Mouse (Mus musculus) kidney, adult 2 months (tissue): ENCODE measurements around the gene Ttll1.

ENCODE experiments used
- CTCF ChIP-seq: fragments of 200-500 bp; conservative IDR thresholded peaks from 2 replicates; pipeline ENCODE4 v1.5.1; 2011; ENCODE audit warnings: low read depth, mild to moderate bottlenecking, control low read depth, low read length, moderate library complexity, mixed read lengths; ENCODE audit not compliant: insufficient read depth, insufficient read length
- POLR2A ChIP-seq: fragments of 200-500 bp; IDR thresholded peaks from one replicate; pipeline ENCODE4 v1.6.1; 2011; ENCODE audit warnings: low read depth, low read length, control low read depth

DNA sequence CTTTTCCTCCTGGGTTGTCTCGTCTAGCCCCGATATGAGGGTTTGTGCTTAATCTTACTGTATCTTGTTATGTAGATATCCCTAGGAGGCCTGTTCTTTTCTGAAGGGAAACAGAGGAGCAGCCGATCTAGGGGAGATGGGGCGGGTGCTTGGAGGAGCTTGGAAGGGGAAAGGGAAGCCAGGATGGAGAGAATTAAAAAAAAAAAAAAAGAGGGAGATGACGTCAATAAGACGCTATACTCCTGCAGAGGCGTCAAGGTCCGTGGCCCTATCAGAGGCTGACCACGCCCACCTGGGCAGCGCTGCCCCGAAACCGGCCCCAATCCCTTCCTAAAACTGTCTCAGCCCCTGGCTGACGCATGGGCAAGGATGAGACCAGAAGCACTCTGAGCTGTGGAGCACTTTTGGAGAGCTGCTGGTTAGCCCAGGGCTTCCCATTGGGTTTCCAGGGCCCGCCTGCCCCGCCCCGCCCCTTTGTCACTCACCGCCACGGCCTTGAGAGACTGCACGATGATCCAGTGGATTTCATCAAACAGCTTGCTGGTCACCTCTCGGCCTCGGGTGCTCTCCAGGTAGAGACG, 14.8 kb downstream of the Ttll1 start:
- TF ChIP-seq CTCF (no peak), POLR2A (no peak)
